Mouse (Mus musculus): ENCODE data around the gene Mex3a.

DNA sequence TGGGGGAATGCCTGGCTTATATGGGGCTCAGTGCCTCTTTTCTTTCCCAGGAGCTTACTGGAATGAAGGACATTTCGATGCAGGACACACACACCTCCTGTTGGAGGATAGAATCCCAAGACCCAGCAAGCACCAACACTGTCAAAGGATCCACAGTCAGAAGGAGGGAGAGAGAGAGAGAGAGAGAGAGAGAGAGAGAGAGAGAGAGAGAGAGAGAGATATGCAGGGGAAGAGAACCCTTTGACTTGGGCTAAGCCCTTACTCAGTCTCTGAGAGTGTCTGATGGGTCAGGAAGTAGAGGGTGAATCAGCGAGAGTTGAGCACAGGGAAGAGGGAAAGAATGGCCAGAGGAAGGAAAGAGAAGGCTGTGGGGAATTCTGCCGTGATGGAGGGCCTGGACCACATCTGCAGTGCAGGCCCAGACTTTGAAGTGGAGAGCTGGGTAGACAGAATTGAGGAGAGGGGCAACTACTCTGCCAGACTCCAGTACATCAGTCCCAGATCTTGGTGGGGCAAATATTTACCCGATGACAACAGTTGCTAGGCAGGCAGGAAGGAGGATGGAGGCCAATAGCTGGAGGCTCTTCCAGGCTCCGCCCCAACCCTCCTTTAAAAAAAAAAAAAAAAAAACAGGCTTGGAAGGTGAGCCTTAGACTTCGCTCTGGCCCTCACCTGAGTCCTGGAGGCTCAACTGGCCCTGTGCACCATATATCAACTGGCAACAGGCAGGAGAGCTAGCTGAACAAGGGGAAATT is 19.9 kb upstream of the Mex3a start:
- TF ChIP-seq CTCF (conservative IDR thresholded peaks at IDR 0.05 in 1 of 2, IDR thresholded peaks at IDR 0.05 in 1 of 2; ENCODE audit: low read depth in 2 of 2, low read length in 2 of 2) (no peak), KAT2A (IDR thresholded peaks at IDR 0.05; ENCODE audit: insufficient replicate concordance, low read length) (no peak), ELF1 (IDR thresholded peaks at IDR 0.05; ENCODE audit: low read depth, low read length) (no peak), ZKSCAN1 (IDR thresholded peaks at IDR 0.05; ENCODE audit: borderline replicate concordance, low read depth, low read length) (no peak)

All from CH12.LX (cell line).